In the genomic region with DNA sequence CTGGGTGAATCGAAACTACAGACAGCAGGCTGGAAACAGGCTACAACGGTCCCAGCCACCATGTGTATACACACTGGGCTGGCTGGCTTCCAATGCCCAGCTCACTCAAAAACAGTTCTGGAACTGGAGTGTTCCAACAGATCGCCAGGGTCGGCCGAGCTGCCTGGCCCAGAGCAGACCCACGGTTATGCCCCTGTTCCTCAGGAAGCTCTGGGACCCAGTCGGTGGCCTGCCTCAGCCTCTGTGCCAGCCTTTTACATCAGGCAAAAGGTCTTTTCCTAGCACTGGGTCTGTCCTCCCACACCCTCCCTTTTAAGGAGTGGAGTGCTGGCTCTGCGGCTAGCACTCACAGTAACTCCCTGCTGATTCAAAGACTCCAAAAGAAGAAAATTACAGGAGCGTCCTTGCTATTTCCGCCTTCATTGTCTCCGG, we compare ENCODE assay signal across 8 mouse cellular contexts. TPM values are rescaled to one million over a fixed set of nuclear protein-coding genes. Genes with fewer than 3 reads are reported as not detected.
DNase-seq lines count a peak whose midpoint lies in the region; ATAC-seq and TF ChIP-seq lines count a peak whose summit lies in the region.

No protein-coding gene starts in this region.

- H3K4me1 ChIP-seq in intestine, postnatal 0 days (replicated peaks; ENCODE audit: control insufficient read depth, insufficient read depth, low read length) = no peaks in the 10 kb centered on the region; the same call in 1 of the 2 replicates
- peaks cover 25% of the 10 kb centered on the region for H3K4me1 ChIP-seq in neural tube, embryonic 12.5 days

- H3K9ac ChIP-seq in intestine, postnatal 0 days (ENCODE audit: low read depth, low read length) = 0 out of 2 replicates have a peak overlapping the region, but pooled peaks have one; percentile 26
- no peak overlapping the region for H3K9ac ChIP-seq in neural tube, embryonic 12.5 days

- no peak overlapping the region for H3K4me3 ChIP-seq in intestine, postnatal 0 days (ENCODE audit: low read depth, low read length)
- no peak overlapping the region for H3K4me3 ChIP-seq in neural tube, embryonic 12.5 days

- no peak for TF ChIP-seq CTCF in intestine, postnatal 0 days (IDR thresholded peaks at IDR 0.05; ENCODE audit: low read depth)

- peak overlapping the region; percentile 33 for H3K4me2 ChIP-seq in intestine, postnatal 0 days (replicated peaks; ENCODE audit: low read depth)
- 0 out of 2 replicates have a peak overlapping the region, but pooled peaks have one; percentile 12 for H3K4me2 ChIP-seq in neural tube, embryonic 12.5 days (replicated peaks)

- peak; percentile 51 for DNase-seq in ZHBTc4 (ENCODE audit: low read depth, low spot score)
- peak; percentile 74 for DNase-seq in cerebellum, adult 11-12 months
- DNase-seq in gastrocnemius, adult 8-10 months (ENCODE audit: low spot score in 2 of 2) = peak; percentile 24 to 53
- DNase-seq in left cerebral cortex, postnatal 14 days (ENCODE audit: low spot score in 2 of 2) = peak; percentile 67 to 73
- peak; percentile 52 to 54 for DNase-seq in urinary bladder, postnatal 36 days (ENCODE audit: low spot score in 2 of 2)
- no peak for DNase-seq in spleen, adult 18-20 months

- no peaks in the 10 kb centered on the region; the same call in 1 of the 2 replicates for H3K36me3 ChIP-seq in intestine, postnatal 0 days (ENCODE audit: control insufficient read depth, insufficient read depth)
- H3K36me3 ChIP-seq in neural tube, embryonic 12.5 days = no peaks in the 10 kb centered on the region

- H3K27me3 ChIP-seq in intestine, postnatal 0 days (replicated peaks; ENCODE audit: control insufficient read depth, insufficient read depth, low read length) = no peaks in the 10 kb centered on the region
- no peaks in the 10 kb centered on the region for H3K27me3 ChIP-seq in neural tube, embryonic 12.5 days (replicated peaks)

- peak overlapping the region; percentile 78 for H3K27ac ChIP-seq in intestine, postnatal 0 days (ENCODE audit: low read depth, low read length)
- no peak overlapping the region for H3K27ac ChIP-seq in neural tube, embryonic 12.5 days

- intact Hi-C loops in left cerebral cortex, postnatal 14 days (cut with DNase I) = no loop called here

- no peak for ATAC-seq in intestine, postnatal 0 days
- no peak for ATAC-seq in neural tube, embryonic 12.5 days (ENCODE audit: low FRiP score, low read depth)

- H3K9me3 ChIP-seq in intestine, postnatal 0 days (ENCODE audit: control insufficient read depth) = no peaks in the 10 kb centered on the region
- H3K9me3 ChIP-seq in neural tube, embryonic 12.5 days = no peaks in the 10 kb centered on the region

- WGBS in intestine, postnatal 0 days = 41% methylated on average over 11 of the region's 11 CpGs
- 55% methylated on average over 11 of the region's 11 CpGs for whole genome bisulfite sequencing in neural tube, embryonic 12.5 days

RNA-seq across cellular contexts. Expression of a gene that starts 34.3 kb away (rescaled TPM):
- 1 to 10 TPM in 1 of 4 experiments, under 1 TPM in 3; 0.17 to 1.3 (median 0.62) TPM for total RNA-seq in gastrocnemius, adult 8-10 months (2022)
- polyA plus RNA-seq in intestine, postnatal 0 days (2015; fragmentation: Nextera tagmentation; extraction: Ambion mirVana) = 29.5 and 29.8 TPM in 2 replicates
- 10 to 100 TPM; 27.3 to 32.7 TPM for total RNA-seq in left cerebral cortex, postnatal 14 days (2021)
- 65.0 and 68.0 TPM in 2 replicates for polyA plus RNA-seq in neural tube, embryonic 12.5 days (2016; fragmentation: Nextera tagmentation; extraction: Ambion mirVana)

RNA-seq across cellular contexts. Expression of a gene that starts 35.3 kb away (rescaled TPM):
- 10 to 100 TPM; 15.9 to 19.6 (median 18.1) TPM for total RNA-seq in gastrocnemius, adult 8-10 months (2022)
- polyA plus RNA-seq in intestine, postnatal 0 days (2015; fragmentation: Nextera tagmentation; extraction: Ambion mirVana) = 42.2 and 42.6 TPM in 2 replicates
- total RNA-seq in left cerebral cortex, postnatal 14 days (2021) = 10 to 100 TPM; 26.0 to 26.2 TPM
- 122 and 131 TPM in 2 replicates for polyA plus RNA-seq in neural tube, embryonic 12.5 days (2016; fragmentation: Nextera tagmentation; extraction: Ambion mirVana)

Comparison
In these comparisons a context has a peak if more than half of its experiments do, and no peak if none do; other contexts are left out.
1. DNase-seq: peak in ZHBTc4 (single experiment), cerebellum, adult 11-12 months (single experiment), gastrocnemius, adult 8-10 months (2 of 2), left cerebral cortex, postnatal 14 days (2 of 2) and urinary bladder, postnatal 36 days (2 of 2); none in spleen, adult 18-20 months (0 of 2).
2. RNA of a gene that starts 34.3 kb away (total RNA-seq): 27.3 to 32.7 TPM in left cerebral cortex, postnatal 14 days; 0.17 to 1.3 TPM in gastrocnemius, adult 8-10 months; every median in the first group is over 10 times any median in the second.